Mouse (Mus musculus): Measurements from ENCODE around the gene Emc10.

GRCm38 (mm10) chr7:44445528-44445923 lies 50.8 kb downstream of the Emc10 start:
- no peak for TF ChIP-seq POLR2A (IDR thresholded peaks at IDR 0.05; ENCODE audit: insufficient read depth, low read length)
- TF ChIP-seq EP300 (IDR thresholded peaks at IDR 0.05; ENCODE audit: insufficient read depth, low read depth, low read length), result no peak
